Mouse (Mus musculus): ENCODE results near the gene AA792892.
"Not testable (repeated sequence)": the region's sequence is repeated elsewhere in the genome, so short reads cannot be mapped to it uniquely, and the experiment has no call there.

The AA792892 gene

DNA sequence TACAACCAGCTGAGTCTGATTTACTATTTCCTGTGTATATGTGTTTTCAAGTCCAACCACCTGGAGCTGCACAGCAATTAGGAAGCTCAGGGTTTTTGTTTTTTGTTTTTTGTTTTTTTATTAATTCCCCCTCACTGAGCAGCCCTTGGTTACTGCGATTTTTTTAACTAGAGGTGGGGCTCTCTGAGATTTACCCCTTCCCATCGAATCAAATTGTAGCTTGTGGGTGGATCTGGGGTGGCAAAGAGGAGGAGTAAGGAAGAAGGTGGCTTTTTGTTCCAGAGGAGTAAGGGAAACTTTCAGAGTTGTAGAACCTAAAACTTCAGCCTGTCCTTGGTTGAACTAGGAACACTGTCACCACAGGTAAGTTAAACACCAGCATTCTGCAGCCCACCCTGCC, at the start of gene AA792892:
TSS of gene AA792892 (plus strand) at position 301 of the 400 bp plus-strand sequence.
- not testable (repeated sequence) for DNase-seq (ENCODE audit: low spot score in 2 of 2)

DNA sequence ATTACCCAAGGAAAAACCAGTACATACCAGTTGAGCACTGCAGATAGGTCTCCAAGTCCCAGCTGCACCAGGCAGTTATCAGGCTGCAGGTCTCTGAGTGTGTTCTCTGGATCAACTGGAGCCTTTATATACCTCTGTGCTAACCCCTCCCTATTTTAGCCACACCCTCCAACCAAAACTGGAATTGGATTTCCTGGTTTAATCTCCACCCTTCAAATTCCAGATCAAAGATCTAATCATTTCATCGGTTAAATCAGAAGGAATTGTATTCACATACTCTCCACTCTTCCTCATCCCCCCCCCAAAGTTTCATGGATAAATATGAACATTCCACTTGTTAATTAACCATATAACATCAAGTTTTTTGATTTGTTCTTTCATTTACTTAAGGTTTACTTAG, 32.9 kb upstream of the AA792892 start, which contains the start of gene A430089I19Rik:
TSS of gene A430089I19Rik (minus strand) at position 101 of the 400 bp plus-strand sequence.
- DNase-seq (ENCODE audit: low spot score in 2 of 2): not testable (repeated sequence)

DNA sequence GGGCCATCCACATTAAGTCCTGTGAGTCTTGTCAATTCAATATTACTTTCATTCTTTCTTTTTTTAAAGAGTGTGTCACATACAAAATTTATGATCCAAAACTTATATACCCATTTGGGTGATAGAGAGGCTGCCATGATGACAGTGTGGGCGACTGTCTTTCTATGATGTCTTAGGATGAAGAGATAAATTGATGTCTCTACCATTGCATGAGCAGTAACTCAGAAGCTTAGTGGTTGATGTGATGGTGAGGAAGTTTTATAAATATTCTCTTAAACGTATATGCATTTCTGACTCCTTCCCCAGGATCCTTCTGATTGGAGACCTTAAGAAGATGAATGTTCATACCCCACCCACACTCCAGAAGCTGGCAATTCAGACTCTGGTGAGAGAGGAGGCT, 25.4 kb upstream of the AA792892 start, which contains the start of gene Gm6502:
TSS of gene Gm6502 (plus strand) at position 301 of the 400 bp plus-strand sequence.
- not testable (repeated sequence) for DNase-seq (ENCODE audit: low spot score in 2 of 2)
